Mouse (Mus musculus) liver, adult 2 months (tissue): Measurements from ENCODE around the gene Slc16a2. TPM values are rescaled to one million over a fixed set of nuclear protein-coding genes. Genes with fewer than 3 reads are reported as not detected.
"Not testable (repeated sequence)": the region's sequence is repeated elsewhere in the genome, so short reads cannot be mapped to it uniquely, and the experiment has no call there.

Experiments
- DNase-seq: peaks from one replicate; pipeline ENCODE4 v3.0.0-alpha.2; 2011; ENCODE audit warnings: low read depth, low spot score; ENCODE audit errors: extremely low read depth
- H3K27ac ChIP-seq: fragments of 200-500 bp; replicated peaks from 2 replicates; pipeline ENCODE4 v1.5.1; 2012; ENCODE audit warnings: low read depth, mild to moderate bottlenecking, control low read depth, inconsistent platforms, low read length; ENCODE audit not compliant: insufficient read depth
- H3K27me3 ChIP-seq: fragments of 200-500 bp; 2 replicates; pipeline ENCODE4 v1.6.1; 2012; ENCODE audit warnings: mild to moderate bottlenecking, moderate library complexity, low read length, inconsistent platforms; ENCODE audit not compliant: control insufficient read depth, insufficient read depth
- H3K36me3 ChIP-seq: fragments of 200-500 bp; 2 replicates; pipeline ENCODE4 v1.6.1; 2012; ENCODE audit warnings: low read length, inconsistent platforms; ENCODE audit not compliant: control insufficient read depth, insufficient read depth
- H3K4me1 ChIP-seq: fragments of 200-500 bp; 2 replicates; pipeline ENCODE4 v1.6.1; 2011; ENCODE audit warnings: low read length; ENCODE audit not compliant: control insufficient read depth, insufficient read depth
- H3K4me3 ChIP-seq: fragments of 200-500 bp; 2 replicates; pipeline ENCODE4 v1.5.1; 2011; ENCODE audit warnings: low read depth, mild to moderate bottlenecking, control low read depth, low read length, moderate library complexity; ENCODE audit not compliant: insufficient read depth
- H3K79me2 ChIP-seq: fragments of 200-500 bp; 2 replicates; pipeline ENCODE4 v1.6.1; 2012; ENCODE audit warnings: inconsistent platforms, mild to moderate bottlenecking, low read length, moderate library complexity; ENCODE audit not compliant: control insufficient read depth, insufficient read depth
- H3K9ac ChIP-seq: fragments of 200-500 bp; 2 replicates; pipeline ENCODE4 v1.6.1; 2012; ENCODE audit warnings: low read depth, mild to moderate bottlenecking, control low read depth, inconsistent platforms, low read length
- CTCF ChIP-seq: fragments of 200-500 bp; IDR thresholded peaks from 2 replicates; pipeline ENCODE4 v1.5.1; 2011; ENCODE audit warnings: low read depth, low read length, control low read depth
- POLR2A ChIP-seq: fragments of 200-500 bp; IDR thresholded peaks from 2 replicates; pipeline ENCODE4 v1.6.1; 2011; ENCODE audit warnings: low read length, control low read depth; ENCODE audit not compliant: insufficient read depth; ENCODE audit errors: extremely low read depth
- WGBS: fragments of 180-500 bp; shearing (Covaris S2); methylation state at CpG from one replicate; pipeline ENCODE4 v1.1.7; 2018; 5-methylcytosine and 5-hydroxymethylcytosine counted together
- polyA plus RNA-seq: library from polyadenylated mRNA; depleted of rRNA; stranded (reverse); fragments of >200 nt; gene quantifications from 2 replicates; pipeline ENCODE4 v1.2.3, GENCODE M21; 2012; rRNA removed
- total RNA-seq: library from RNA; depleted of rRNA; stranded (reverse); fragments of >200 nt; gene quantifications from 2 replicates; pipeline ENCODE4 v1.2.3, GENCODE M21; 2014; rRNA removed

Slc16a2 gene
- total and polyA plus RNA-seq, 2 experiments, result 32.7 to 197 TPM

- no peak overlapping the region for H3K9ac ChIP-seq
- no peaks in the 10 kb centered on the region for H3K4me1 ChIP-seq
- H3K27me3 ChIP-seq, result no peaks in the 10 kb centered on the region
- DNase-seq, result no peak
- TF ChIP-seq CTCF, result no peak
- TF ChIP-seq POLR2A, result no peak
- H3K27ac ChIP-seq, result no peak overlapping the region
- no peaks in the 10 kb centered on the region for H3K36me3 ChIP-seq
- H3K79me2 ChIP-seq, result no peaks in the 10 kb centered on the region
- H3K4me3 ChIP-seq, result no peak overlapping the region
Measured at GRCm38 (mm10) chrX:103670245-103670644, 151.5 kb downstream of the Slc16a2 start.

- H3K27me3 ChIP-seq, H3K27ac ChIP-seq, H3K79me2 ChIP-seq, H3K4me3 ChIP-seq, DNase-seq, H3K36me3 ChIP-seq, H3K4me1 ChIP-seq, H3K9ac ChIP-seq: not testable (repeated sequence)
- WGBS, result 76% methylated on average over 10 of the region's 10 CpGs
Measured at GRCm38 (mm10) chrX:103664445-103664844, 157.3 kb downstream of the Slc16a2 start.

- Histone ChIP-seq H3K27me3 (no peaks in the 10 kb centered on the region), H3K79me2 (no peaks in the 10 kb centered on the region), H3K4me3 (no peak overlapping the region), H3K36me3 (no peaks in the 10 kb centered on the region), H3K4me1 (no peaks in the 10 kb centered on the region), H3K27ac (no peak overlapping the region), H3K9ac (no peak overlapping the region)
- DNase-seq, result no peak
- 81% methylated on average over 4 of the region's 4 CpGs for WGBS
- TF ChIP-seq POLR2A, result no peak
- TF ChIP-seq CTCF, result no peak
Measured at GRCm38 (mm10) chrX:103658985-103659384, 162.8 kb downstream of the Slc16a2 start.

GRCm38 (mm10) chrX:103653021-103653420 lies 168.8 kb downstream of the Slc16a2 start:
- H3K4me3 ChIP-seq, result no peak overlapping the region
- no peaks in the 10 kb centered on the region for H3K36me3 ChIP-seq
- 16% methylated on average over 2 of the region's 2 CpGs for WGBS
- peak; percentile 91 for DNase-seq
- peak overlapping the region; percentile 78 for H3K27ac ChIP-seq
- H3K4me1 ChIP-seq, result no peaks in the 10 kb centered on the region
- no peaks in the 10 kb centered on the region for H3K27me3 ChIP-seq
- H3K79me2 ChIP-seq, result no peaks in the 10 kb centered on the region
- TF ChIP-seq CTCF (no peak), POLR2A (no peak)
- no peak overlapping the region for H3K9ac ChIP-seq

GRCm38 (mm10) chrX:103652048-103652447 lies 169.7 kb downstream of the Slc16a2 start:
- TF ChIP-seq CTCF (no peak), POLR2A (no peak)
- H3K36me3 ChIP-seq, result no peaks in the 10 kb centered on the region
- H3K4me1 ChIP-seq, result no peaks in the 10 kb centered on the region
- 70% methylated on average over 1 of the region's 1 CpGs for WGBS
- no peak overlapping the region for H3K27ac ChIP-seq
- H3K4me3 ChIP-seq, result no peak overlapping the region
- H3K79me2 ChIP-seq, result no peaks in the 10 kb centered on the region
- DNase-seq, result no peak
- no peaks in the 10 kb centered on the region for H3K27me3 ChIP-seq
- no peak overlapping the region for H3K9ac ChIP-seq

Other genes starting within 250 kb of the Slc16a2 start
- not detected in 2 replicates for gene Zcchc13, start 191.4 kb downstream of the Slc16a2 start, total RNA-seq
- gene Zcchc13, start 191.4 kb downstream of the Slc16a2 start, polyA plus RNA-seq, result not detected in 2 replicates
- 23.5 and 23.9 TPM in 2 replicates for gene Rlim, start 159.3 kb upstream of the Slc16a2 start, total RNA-seq
- gene Rlim, start 159.3 kb upstream of the Slc16a2 start, polyA plus RNA-seq, result 2.4 and 2.7 TPM in 2 replicates